Mouse (Mus musculus) kidney, postnatal 25 days (tissue): ENCODE data around the gene Nat9.

Experiments
- DNase-seq, 2 experiments: peaks; one replicate each; pipeline ENCODE4 v3.0.0; 2021; ENCODE audit warnings: mixed read lengths in 2 of 2

Gene Nat9

DNA sequence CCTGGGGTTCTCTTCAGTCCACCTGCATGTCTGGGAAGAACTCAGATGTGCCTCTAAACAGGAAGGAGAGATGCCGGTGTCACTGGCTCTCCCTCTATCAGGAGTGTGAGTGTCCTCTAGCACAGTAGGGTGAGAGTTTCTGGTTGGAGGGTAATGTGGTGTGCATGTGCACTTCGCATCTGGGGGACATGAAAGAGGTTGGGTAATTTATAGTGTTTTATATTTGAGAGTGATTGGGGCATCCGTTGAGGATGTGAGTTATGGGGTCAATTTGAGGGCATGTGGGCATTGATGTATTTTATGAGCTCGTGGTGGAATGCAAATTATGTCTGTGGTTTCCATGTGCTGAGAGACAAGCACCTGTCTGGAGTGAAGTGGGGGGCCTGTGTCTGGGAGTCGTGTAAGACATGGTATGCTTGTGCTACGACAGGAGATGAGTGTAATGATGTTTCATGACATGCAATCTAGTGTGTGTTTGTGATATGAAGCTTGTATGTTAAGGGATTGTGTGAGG, 36.9 kb downstream of the Nat9 start:
- DNase-seq: no peak

DNA sequence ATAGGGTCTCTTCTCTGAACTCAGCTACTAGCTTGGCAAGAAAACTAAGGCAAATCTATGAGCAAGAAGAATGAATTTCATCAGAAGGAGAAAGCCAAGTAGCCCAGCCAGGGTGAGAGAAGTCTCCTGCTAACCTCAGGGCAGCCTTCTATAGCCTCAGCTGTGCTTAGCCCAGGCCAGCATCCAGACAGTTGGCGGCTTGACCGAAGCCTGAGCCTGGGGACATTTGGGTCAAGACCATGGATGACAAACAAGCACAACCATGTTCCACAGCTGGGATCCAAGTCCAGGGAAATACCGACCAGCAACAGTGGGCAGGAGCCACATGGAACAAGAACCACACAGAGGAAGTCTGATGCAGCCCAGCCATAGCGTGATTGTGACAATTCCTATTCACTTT, 39.8 kb downstream of the Nat9 start:
- no peak for DNase-seq

DNA sequence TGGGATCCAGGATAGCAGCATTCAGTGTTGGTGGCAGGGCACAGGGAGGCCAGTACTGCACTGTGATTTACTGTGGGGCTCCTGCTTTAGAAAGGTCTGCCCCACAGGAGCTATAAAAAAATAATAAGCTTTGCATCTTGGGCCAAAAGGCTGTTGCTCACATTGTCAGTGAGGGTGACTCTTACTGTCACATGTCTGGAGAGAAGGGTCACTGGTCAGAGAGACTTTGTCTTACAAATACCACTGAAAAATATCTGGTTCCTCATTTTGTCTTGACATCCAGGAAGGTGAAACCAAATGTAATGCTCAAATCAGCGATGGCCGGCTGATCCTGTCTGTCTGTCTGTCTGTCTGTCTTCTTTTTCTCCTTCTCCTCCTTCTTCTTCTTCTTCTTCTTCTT, 45.7 kb downstream of the Nat9 start:
- no peak for DNase-seq

DNA sequence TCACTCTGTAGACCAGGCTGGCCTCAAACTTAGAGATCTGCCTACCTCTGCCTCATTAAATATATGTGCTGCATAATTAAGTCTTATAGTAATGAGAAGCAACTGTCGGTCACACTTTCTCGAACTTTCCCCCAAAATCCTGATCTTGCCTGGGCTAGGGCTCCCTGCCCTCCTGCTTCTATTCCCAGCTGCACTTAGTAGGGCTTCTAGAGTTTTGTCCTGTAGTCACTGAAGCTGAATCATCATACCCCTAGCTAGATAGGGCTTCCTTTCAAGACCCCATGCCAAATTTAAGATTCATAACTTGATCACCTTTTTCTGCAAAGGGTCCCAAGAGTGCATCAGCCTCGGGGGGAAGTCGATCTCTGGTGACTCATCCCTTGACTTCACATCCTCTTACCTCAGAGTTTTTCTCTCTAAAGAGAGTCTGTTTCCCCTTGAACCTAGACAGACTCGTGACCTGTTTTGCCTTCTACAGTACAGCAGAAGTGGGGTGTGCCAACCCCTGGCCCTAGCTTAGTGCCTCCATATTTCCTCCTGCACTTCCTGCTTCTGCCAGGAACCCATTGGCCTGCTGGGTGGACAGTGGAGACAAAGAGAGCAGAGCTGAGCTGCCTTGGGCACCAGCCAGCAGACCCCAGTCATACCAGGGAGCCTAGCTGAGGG, 48.9 kb downstream of the Nat9 start:
- no peak for DNase-seq

DNA sequence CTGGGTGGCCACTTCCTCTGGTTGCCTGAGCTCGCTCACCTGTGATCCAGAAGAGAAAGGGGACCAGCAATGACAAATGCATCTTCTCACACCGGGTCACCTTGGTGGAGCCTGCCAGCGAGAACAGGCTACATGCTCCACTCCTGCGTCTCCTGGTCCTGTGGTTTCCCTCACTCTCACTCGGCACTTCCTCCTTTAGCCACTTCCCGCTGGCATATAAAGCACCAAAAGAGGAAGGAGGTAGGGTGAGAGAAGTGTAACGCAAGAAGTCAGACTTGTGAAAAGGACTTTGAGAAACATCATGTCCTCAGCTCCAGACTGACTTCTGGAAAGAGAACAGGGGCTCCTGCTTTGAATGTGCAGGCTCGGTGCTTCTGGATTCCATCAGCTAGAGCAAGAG, 53.9 kb downstream of the Nat9 start, which contains the start of gene Cd300lf:
Gene Cd300lf, minus strand, starts transcription at position 193 of the 400 bp plus-strand sequence.
- DNase-seq: no peak
